Mouse (Mus musculus): Measurements from ENCODE around the gene Ubash3a. TPM values are rescaled to one million over a fixed set of nuclear protein-coding genes. Genes with fewer than 3 reads are reported as not detected.

The Ubash3a gene
- polyA plus RNA-seq, 1 experiment, result 0.85 TPM

GRCm38 (mm10) chr17:31231780-31232179 lies 24.1 kb downstream of the Ubash3a start:
- Histone ChIP-seq H3K4me3 (ENCODE audit: control insufficient read depth, low read depth, low read length) (no peak overlapping the region), H3K36me3 (ENCODE audit: control insufficient read depth, insufficient read depth, low read length) (no peaks in the 10 kb centered on the region), H3K27ac (ENCODE audit: control insufficient read depth, insufficient read depth, low read depth, low read length) (no peak overlapping the region), H3K27me3 (ENCODE audit: control insufficient read depth, insufficient read depth, low read length) (no peaks in the 10 kb centered on the region), H3K4me1 (ENCODE audit: control insufficient read depth, insufficient read depth, low read length) (no peaks in the 10 kb centered on the region; the same call in 1 of the 2 replicates)
- TF ChIP-seq CTCF (IDR thresholded peaks at IDR 0.05; ENCODE audit: control insufficient read depth, insufficient read depth, insufficient replicate concordance, low read depth, low read length), result no peak
- no peak for TF ChIP-seq POLR2A (IDR thresholded peaks at IDR 0.05; ENCODE audit: control insufficient read depth, low read depth, low read length)

GRCm38 (mm10) chr17:31232251-31233010 lies 24.8 kb downstream of the Ubash3a start:
- Histone ChIP-seq H3K4me1 (ENCODE audit: control insufficient read depth, insufficient read depth, low read length) (no peaks in the 10 kb centered on the region; the same call in 1 of the 2 replicates), H3K27ac (ENCODE audit: control insufficient read depth, insufficient read depth, low read depth, low read length) (no peak overlapping the region), H3K36me3 (ENCODE audit: control insufficient read depth, insufficient read depth, low read length) (no peaks in the 10 kb centered on the region), H3K27me3 (ENCODE audit: control insufficient read depth, insufficient read depth, low read length) (no peaks in the 10 kb centered on the region), H3K4me3 (ENCODE audit: control insufficient read depth, low read depth, low read length) (no peak overlapping the region)
- no peak for TF ChIP-seq CTCF (IDR thresholded peaks at IDR 0.05; ENCODE audit: control insufficient read depth, insufficient read depth, insufficient replicate concordance, low read depth, low read length)
- no peak for TF ChIP-seq POLR2A (IDR thresholded peaks at IDR 0.05; ENCODE audit: control insufficient read depth, low read depth, low read length)

DNA sequence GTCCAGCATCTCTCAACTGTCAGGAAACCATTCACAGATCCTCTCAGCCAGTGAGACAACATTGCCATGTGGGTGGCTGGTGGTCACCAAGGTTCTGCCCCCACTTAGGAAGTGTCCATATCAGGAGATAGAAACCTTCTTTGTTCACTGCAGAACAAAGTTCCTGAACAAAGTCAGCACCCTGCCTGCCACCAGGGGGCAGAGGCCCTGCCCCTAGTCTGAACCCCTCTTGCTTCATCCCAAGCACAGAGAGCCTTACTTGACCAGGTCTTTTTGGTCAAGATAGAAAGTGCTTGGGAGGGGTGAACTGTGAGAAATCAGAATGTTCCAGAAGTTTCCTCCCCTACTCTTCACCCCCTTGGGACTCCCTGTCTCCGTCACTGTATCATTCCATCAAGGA lies 28.2 kb downstream of the Ubash3a start:
- TF ChIP-seq CTCF (IDR thresholded peaks at IDR 0.05; ENCODE audit: control insufficient read depth, insufficient read depth, insufficient replicate concordance, low read depth, low read length), result no peak
- no peak for TF ChIP-seq POLR2A (IDR thresholded peaks at IDR 0.05; ENCODE audit: control insufficient read depth, low read depth, low read length)
- H3K27ac ChIP-seq (ENCODE audit: control insufficient read depth, insufficient read depth, low read depth, low read length), result no peak overlapping the region
- no peaks in the 10 kb centered on the region for H3K36me3 ChIP-seq (ENCODE audit: control insufficient read depth, insufficient read depth, low read length)
- no peak overlapping the region for H3K4me3 ChIP-seq (ENCODE audit: control insufficient read depth, low read depth, low read length)
- no peaks in the 10 kb centered on the region; the same call in 1 of the 2 replicates for H3K4me1 ChIP-seq (ENCODE audit: control insufficient read depth, insufficient read depth, low read length)
- no peaks in the 10 kb centered on the region for H3K27me3 ChIP-seq (ENCODE audit: control insufficient read depth, insufficient read depth, low read length)

DNA sequence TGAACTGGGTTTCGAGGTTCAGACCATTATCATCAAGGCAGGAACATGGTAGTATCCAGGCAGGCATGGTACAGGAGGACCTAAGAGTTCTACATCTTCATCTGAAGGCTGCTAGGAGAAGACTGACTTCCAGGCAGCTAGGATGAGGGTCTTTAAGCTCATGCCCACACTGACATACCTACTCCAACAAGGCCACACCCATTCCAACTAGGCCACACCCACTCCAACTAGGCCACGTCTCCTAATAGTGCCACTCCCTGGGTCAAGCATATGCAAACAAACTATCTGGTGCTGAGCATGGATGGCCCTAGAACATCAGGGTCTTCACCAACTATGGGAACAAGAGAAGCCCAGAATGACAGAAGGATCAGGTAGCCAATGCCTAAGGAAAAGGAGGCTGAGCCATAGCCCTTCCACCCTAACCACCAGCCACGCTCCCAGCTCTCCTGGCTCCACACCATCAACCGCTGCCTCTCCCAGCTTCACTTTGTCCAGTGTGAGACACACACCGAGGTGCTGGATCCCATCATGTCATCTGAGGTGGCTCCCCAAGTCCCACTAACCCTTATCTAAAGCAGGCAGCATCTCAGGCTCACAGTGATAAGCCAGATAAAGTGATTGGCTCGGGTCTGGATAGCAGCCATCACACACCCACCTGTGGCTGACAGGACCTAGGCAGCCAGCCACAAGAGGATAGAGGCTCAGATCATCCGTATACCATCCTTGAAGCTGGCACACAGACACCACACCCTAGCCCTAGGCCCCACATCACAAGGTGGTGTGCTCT lies 30.8 kb downstream of the Ubash3a start:
- Histone ChIP-seq H3K27me3 (ENCODE audit: control insufficient read depth, insufficient read depth, low read length) (no peaks in the 10 kb centered on the region), H3K27ac (ENCODE audit: control insufficient read depth, insufficient read depth, low read depth, low read length) (no peak overlapping the region)

DNA sequence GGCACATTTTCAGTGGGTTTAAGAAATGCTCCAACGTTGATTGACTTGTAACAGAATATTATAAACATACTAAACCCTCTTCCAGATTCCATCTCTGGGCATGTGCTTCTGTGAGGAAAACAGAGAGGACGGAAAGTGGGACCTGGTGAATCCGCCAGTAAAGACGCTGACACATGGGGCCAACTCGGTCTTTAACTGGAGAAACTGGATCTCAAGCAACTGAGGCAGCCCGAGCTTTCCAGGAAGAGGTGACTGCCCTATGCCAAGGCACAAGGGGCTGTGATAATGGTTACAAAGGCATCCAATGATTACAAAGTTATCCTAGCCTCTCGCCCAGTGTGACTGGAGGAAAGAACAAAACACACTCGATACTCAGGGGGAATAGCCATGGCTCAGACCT lies 33.5 kb downstream of the Ubash3a start:
- Histone ChIP-seq H3K36me3 (ENCODE audit: control insufficient read depth, insufficient read depth, low read length) (no peaks in the 10 kb centered on the region), H3K27ac (ENCODE audit: control insufficient read depth, insufficient read depth, low read depth, low read length) (no peak overlapping the region), H3K4me3 (ENCODE audit: control insufficient read depth, low read depth, low read length) (no peak overlapping the region), H3K4me1 (ENCODE audit: control insufficient read depth, insufficient read depth, low read length) (no peaks in the 10 kb centered on the region), H3K27me3 (ENCODE audit: control insufficient read depth, insufficient read depth, low read length) (no peaks in the 10 kb centered on the region)
- TF ChIP-seq CTCF (IDR thresholded peaks at IDR 0.05; ENCODE audit: control insufficient read depth, insufficient read depth, insufficient replicate concordance, low read depth, low read length), result no peak
- no peak for TF ChIP-seq POLR2A (IDR thresholded peaks at IDR 0.05; ENCODE audit: control insufficient read depth, low read depth, low read length)

More for the DNA sequence above, 30.8 kb downstream of the Ubash3a start:
- H3K36me3 ChIP-seq (ENCODE audit: control insufficient read depth, insufficient read depth, low read length), result no peaks in the 10 kb centered on the region
- TF ChIP-seq CTCF (IDR thresholded peaks at IDR 0.05; ENCODE audit: control insufficient read depth, insufficient read depth, insufficient replicate concordance, low read depth, low read length), result no peak
- no peak for TF ChIP-seq POLR2A (IDR thresholded peaks at IDR 0.05; ENCODE audit: control insufficient read depth, low read depth, low read length)
- no peaks in the 10 kb centered on the region for H3K4me1 ChIP-seq (ENCODE audit: control insufficient read depth, insufficient read depth, low read length)
- no peak overlapping the region for H3K4me3 ChIP-seq (ENCODE audit: control insufficient read depth, low read depth, low read length)

GRCm38 (mm10) chr17:31242764-31243163 lies 35.1 kb downstream of the Ubash3a start:
- no peak overlapping the region for H3K27ac ChIP-seq (ENCODE audit: control insufficient read depth, insufficient read depth, low read depth, low read length)
- peaks cover 6% of the 10 kb centered on the region for H3K4me1 ChIP-seq (ENCODE audit: control insufficient read depth, insufficient read depth, low read length)
- TF ChIP-seq POLR2A (IDR thresholded peaks at IDR 0.05; ENCODE audit: control insufficient read depth, low read depth, low read length), result no peak
- TF ChIP-seq CTCF (IDR thresholded peaks at IDR 0.05; ENCODE audit: control insufficient read depth, insufficient read depth, insufficient replicate concordance, low read depth, low read length), result peak; percentile 44; the same call in 1 of the 2 replicates
- H3K27me3 ChIP-seq (ENCODE audit: control insufficient read depth, insufficient read depth, low read length), result no peaks in the 10 kb centered on the region
- no peak overlapping the region for H3K4me3 ChIP-seq (ENCODE audit: control insufficient read depth, low read depth, low read length)
- H3K36me3 ChIP-seq (ENCODE audit: control insufficient read depth, insufficient read depth, low read length), result no peaks in the 10 kb centered on the region

DNA sequence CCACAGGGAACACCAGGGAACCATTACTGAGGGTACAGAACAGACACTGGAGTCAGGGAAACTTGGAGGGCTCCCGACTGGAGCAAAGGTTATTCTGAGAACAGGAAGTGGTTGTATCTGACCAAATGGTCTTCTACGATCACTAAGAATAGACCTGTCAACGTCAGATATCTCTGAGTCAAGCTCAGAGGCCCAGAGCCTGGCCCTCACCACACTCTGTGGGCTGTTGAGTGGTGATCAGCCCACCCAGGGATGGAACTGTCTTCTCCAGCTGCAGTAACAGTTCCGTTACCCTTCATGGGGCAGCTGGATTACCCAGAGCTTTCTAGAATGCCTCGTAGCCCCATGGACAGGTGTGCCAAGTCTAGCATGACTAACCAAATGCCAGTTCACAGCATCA lies 37.6 kb downstream of the Ubash3a start:
- no peak for TF ChIP-seq POLR2A (IDR thresholded peaks at IDR 0.05; ENCODE audit: control insufficient read depth, low read depth, low read length)
- no peak for TF ChIP-seq CTCF (IDR thresholded peaks at IDR 0.05; ENCODE audit: control insufficient read depth, insufficient read depth, insufficient replicate concordance, low read depth, low read length)
- Histone ChIP-seq H3K4me1 (ENCODE audit: control insufficient read depth, insufficient read depth, low read length) (peaks cover 8% of the 10 kb centered on the region), H3K27ac (ENCODE audit: control insufficient read depth, insufficient read depth, low read depth, low read length) (no peak overlapping the region), H3K27me3 (ENCODE audit: control insufficient read depth, insufficient read depth, low read length) (no peaks in the 10 kb centered on the region), H3K4me3 (ENCODE audit: control insufficient read depth, low read depth, low read length) (no peak overlapping the region), H3K36me3 (ENCODE audit: control insufficient read depth, insufficient read depth, low read length) (no peaks in the 10 kb centered on the region)

Data from testis, adult 2 months (tissue).